Mouse (Mus musculus) intestine, embryonic 15.5 days (tissue): ENCODE measurements around the gene Rbm45. TPM values are rescaled to one million over a fixed set of nuclear protein-coding genes. Genes with fewer than 3 reads are reported as not detected.

Experiments used
- polyA plus RNA-seq: library from polyadenylated mRNA; unstranded; fragments of >200 nt; fragmentation: Nextera tagmentation; extraction: Ambion mirVana; gene quantifications from 2 replicates; pipeline ENCODE4 v1.2.1, GENCODE M21; 2015

The Rbm45 gene
- polyA plus RNA-seq, 1 experiment from 2014 or later = 18.8 TPM

Other genes starting within 250 kb of the Rbm45 start
- gene Pde11a, start 31.2 kb upstream of the Rbm45 start, polyA plus RNA-seq = 0.39 and 0.57 TPM in 2 replicates
- not detected in 2 replicates for gene Cyct, start 9.5 kb upstream of the Rbm45 start, polyA plus RNA-seq
- gene Osbpl6, start 36.5 kb downstream of the Rbm45 start, polyA plus RNA-seq = 8.3 and 11.2 TPM in 2 replicates